Mouse (Mus musculus): ENCODE results near the gene Rtp3.

DNA sequence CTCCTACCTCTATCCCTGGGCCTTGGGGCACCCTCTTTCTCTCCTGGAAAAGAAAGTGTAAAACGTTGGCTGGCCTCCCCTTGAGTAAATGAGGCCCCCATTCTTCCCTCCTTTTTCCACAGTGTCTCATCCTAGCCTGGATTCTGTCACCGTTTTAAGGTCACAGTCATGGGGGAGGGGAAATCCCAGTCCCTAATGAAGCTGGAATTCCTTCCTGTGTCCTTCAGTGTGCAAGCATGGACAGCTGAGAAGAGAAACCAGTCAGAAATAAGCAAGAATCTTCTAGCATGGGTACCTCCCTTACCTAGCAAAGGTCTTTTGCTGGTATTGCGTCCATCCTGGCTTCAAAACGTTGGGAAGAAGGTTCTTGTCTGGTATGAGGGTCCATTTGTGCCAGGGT, 1.2 kb downstream of the Rtp3 start:
- TF ChIP-seq POLR2A (IDR thresholded peaks at IDR 0.05; ENCODE audit: insufficient read depth, low read length) (no peak), CTCF (IDR thresholded peaks at IDR 0.05; ENCODE audit: low read depth, low read length) (no peak), EP300 (IDR thresholded peaks at IDR 0.05; ENCODE audit: insufficient read depth, low read depth, low read length) (no peak)

Measured in ES-Bruce4 (cell line).